Mouse (Mus musculus) liver, adult 2 months (tissue): ENCODE results near the gene Ciita.

Source experiments
- CTCF ChIP-seq: fragments of 200-500 bp; IDR thresholded peaks from 2 replicates; pipeline ENCODE4 v1.5.1; 2011; ENCODE audit warnings: low read depth, low read length, control low read depth
- POLR2A ChIP-seq: fragments of 200-500 bp; IDR thresholded peaks from 2 replicates; pipeline ENCODE4 v1.6.1; 2011; ENCODE audit warnings: low read length, control low read depth; ENCODE audit not compliant: insufficient read depth; ENCODE audit errors: extremely low read depth

- TF ChIP-seq POLR2A, result no peak
- TF ChIP-seq CTCF, result no peak
These were observed 10.8 kb downstream of the Ciita start for GRCm38 (mm10) chr16:10490503-10491150.
